Mouse (Mus musculus) ES-Bruce4 (cell line): ENCODE measurements around the gene Nmnat3. TPM values are rescaled to one million over a fixed set of nuclear protein-coding genes. Genes with fewer than 3 reads are reported as not detected.

ENCODE experiments used
- H3K27ac ChIP-seq: 2 replicates; pipeline ENCODE4 v1.5.1; 2012; ENCODE audit warnings: low read length, inconsistent platforms; ENCODE audit not compliant: insufficient read depth
- H3K27me3 ChIP-seq: 2 replicates; pipeline ENCODE4 v1.6.1; 2012; ENCODE audit warnings: mild to moderate bottlenecking, low read length, inconsistent platforms; ENCODE audit not compliant: control insufficient read depth, poor library complexity, insufficient read depth, severe bottlenecking
- H3K36me3 ChIP-seq: 2 replicates; pipeline ENCODE4 v1.6.1; 2012; ENCODE audit warnings: inconsistent platforms, mild to moderate bottlenecking, low read length, moderate library complexity; ENCODE audit not compliant: control insufficient read depth, poor library complexity, insufficient read depth, severe bottlenecking
- H3K4me1 ChIP-seq: one replicate; pipeline ENCODE4 v1.8.1; 2011; ENCODE audit warnings: low read length; ENCODE audit not compliant: control insufficient read depth, insufficient read depth
- H3K4me3 ChIP-seq: 2 replicates; pipeline ENCODE4 v1.5.1; 2011; ENCODE audit warnings: low read depth, mild to moderate bottlenecking, low read length
- H3K9ac ChIP-seq: 2 replicates; pipeline ENCODE4 v1.6.1; 2012; ENCODE audit warnings: low read depth, mild to moderate bottlenecking, inconsistent platforms; ENCODE audit not compliant: poor library complexity, severe bottlenecking
- H3K9me3 ChIP-seq: replicated peaks from 2 replicates; pipeline ENCODE4 v1.6.1; 2012; ENCODE audit warnings: mild to moderate bottlenecking, low read length, inconsistent platforms; ENCODE audit not compliant: control insufficient read depth, poor library complexity, insufficient read depth, severe bottlenecking
- CTCF ChIP-seq: IDR thresholded peaks from one replicate; pipeline ENCODE4 v1.8.1; 2011; ENCODE audit warnings: low read depth, low read length
- EP300 ChIP-seq: IDR thresholded peaks from 2 replicates; pipeline ENCODE4 v1.6.1; 2011; ENCODE audit warnings: low read depth, low read length; ENCODE audit not compliant: insufficient read depth
- POLR2A ChIP-seq: IDR thresholded peaks from one replicate; pipeline ENCODE4 v1.8.1; 2011; ENCODE audit warnings: low read length; ENCODE audit not compliant: insufficient read depth
- polyA plus RNA-seq: library from polyadenylated mRNA; stranded (reverse); fragments of >200 nt; gene quantifications from 2 replicates; pipeline ENCODE4 v1.2.4, GENCODE M21; 2011; ENCODE audit warnings: low read depth; ENCODE audit not compliant: missing spikeins, insufficient read depth, insufficient read length

Nmnat3 gene
- polyA plus RNA-seq, 1 experiment: 1.8 TPM

DNA sequence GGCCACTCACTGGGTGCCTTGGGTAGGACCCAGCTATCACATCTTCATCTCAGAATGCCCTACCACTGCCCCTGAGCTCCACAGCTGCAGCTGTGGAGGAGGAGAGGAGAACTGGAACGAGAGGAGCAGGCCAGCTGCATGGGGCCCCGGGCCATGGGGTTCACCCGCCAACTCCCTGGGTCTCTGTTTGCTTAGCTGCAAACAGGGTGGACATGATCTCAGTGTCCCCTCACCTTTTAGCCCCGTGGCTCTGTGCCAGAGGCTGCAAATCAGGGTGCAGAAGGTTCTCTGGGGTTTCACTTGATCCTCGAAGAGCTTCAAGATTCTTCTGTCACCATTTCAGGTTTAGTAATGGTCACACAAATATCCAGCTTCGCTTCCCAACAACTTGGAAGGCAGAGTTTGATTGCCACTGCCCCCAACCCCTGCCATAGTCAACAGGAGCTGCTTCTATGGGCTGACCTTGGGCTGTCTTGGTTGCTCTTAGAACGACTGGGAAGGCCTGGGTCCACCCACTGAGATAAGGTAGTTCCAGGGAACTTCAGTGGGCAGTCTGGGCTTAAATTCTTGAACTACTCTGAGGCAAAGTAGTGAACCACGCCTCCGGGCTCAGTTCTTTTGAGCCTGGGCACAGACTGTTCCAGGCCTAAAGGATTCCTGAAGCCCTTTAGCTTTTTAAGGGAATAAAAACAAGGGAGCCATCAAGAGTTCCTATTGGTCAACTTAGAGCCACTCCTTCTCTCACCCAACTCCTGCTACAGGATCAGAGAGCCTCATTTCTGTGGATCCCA is 158.3 kb downstream of the Nmnat3 start:
- H3K4me1 ChIP-seq: no peaks in the 10 kb centered on the region
- H3K9me3 ChIP-seq: peaks cover 8% of the 10 kb centered on the region
- H3K4me3 ChIP-seq: no peak overlapping the region
- H3K27me3 ChIP-seq: no peaks in the 10 kb centered on the region
- no peak overlapping the region for H3K27ac ChIP-seq
- H3K36me3 ChIP-seq: no peaks in the 10 kb centered on the region
- H3K9ac ChIP-seq: no peak overlapping the region
- TF ChIP-seq EP300: no peak
- TF ChIP-seq POLR2A: no peak
- TF ChIP-seq CTCF: no peak

GRCm38 (mm10) chr9:98450976-98451375 is 163.7 kb downstream of the Nmnat3 start:
- H3K27me3 ChIP-seq: no peaks in the 10 kb centered on the region
- H3K4me1 ChIP-seq: no peaks in the 10 kb centered on the region
- H3K9me3 ChIP-seq: peaks cover 12% of the 10 kb centered on the region
- no peaks in the 10 kb centered on the region for H3K36me3 ChIP-seq
- H3K9ac ChIP-seq: no peak overlapping the region
- no peak overlapping the region for H3K27ac ChIP-seq
- H3K4me3 ChIP-seq: no peak overlapping the region
- TF ChIP-seq EP300 (no peak), CTCF (no peak), POLR2A (no peak)

- TF ChIP-seq POLR2A: no peak
- TF ChIP-seq CTCF: no peak
- TF ChIP-seq EP300: no peak
Measured at GRCm38 (mm10) chr9:98466709-98467108, 179.5 kb downstream of the Nmnat3 start.

More at GRCm38 (mm10) chr9:98466709-98467108, 179.5 kb downstream of the Nmnat3 start:
- no peaks in the 10 kb centered on the region for H3K4me1 ChIP-seq
- no peaks in the 10 kb centered on the region for H3K36me3 ChIP-seq
- H3K4me3 ChIP-seq: no peak overlapping the region
- no peak overlapping the region for H3K9ac ChIP-seq
- no peaks in the 10 kb centered on the region for H3K27me3 ChIP-seq
- no peak overlapping the region for H3K27ac ChIP-seq
- no peaks in the 10 kb centered on the region for H3K9me3 ChIP-seq

Other genes starting within 250 kb of the Nmnat3 start
- gene Rbp1, start 135.5 kb downstream of the Nmnat3 start, polyA plus RNA-seq: 14.0 and 14.6 TPM in 2 replicates
- gene Rbp2, start 198.7 kb downstream of the Nmnat3 start, polyA plus RNA-seq: not detected in 2 replicates